Mouse (Mus musculus) kidney, adult 2 months (tissue): ENCODE measurements around the gene Phlpp1.

Source experiments
- CTCF ChIP-seq: fragments of 200-500 bp; conservative IDR thresholded peaks from 2 replicates; pipeline ENCODE4 v1.5.1; 2011; ENCODE audit warnings: low read depth, mild to moderate bottlenecking, control low read depth, low read length, moderate library complexity, mixed read lengths; ENCODE audit not compliant: insufficient read depth, insufficient read length
- POLR2A ChIP-seq: fragments of 200-500 bp; IDR thresholded peaks from one replicate; pipeline ENCODE4 v1.6.1; 2011; ENCODE audit warnings: low read depth, low read length, control low read depth

DNA sequence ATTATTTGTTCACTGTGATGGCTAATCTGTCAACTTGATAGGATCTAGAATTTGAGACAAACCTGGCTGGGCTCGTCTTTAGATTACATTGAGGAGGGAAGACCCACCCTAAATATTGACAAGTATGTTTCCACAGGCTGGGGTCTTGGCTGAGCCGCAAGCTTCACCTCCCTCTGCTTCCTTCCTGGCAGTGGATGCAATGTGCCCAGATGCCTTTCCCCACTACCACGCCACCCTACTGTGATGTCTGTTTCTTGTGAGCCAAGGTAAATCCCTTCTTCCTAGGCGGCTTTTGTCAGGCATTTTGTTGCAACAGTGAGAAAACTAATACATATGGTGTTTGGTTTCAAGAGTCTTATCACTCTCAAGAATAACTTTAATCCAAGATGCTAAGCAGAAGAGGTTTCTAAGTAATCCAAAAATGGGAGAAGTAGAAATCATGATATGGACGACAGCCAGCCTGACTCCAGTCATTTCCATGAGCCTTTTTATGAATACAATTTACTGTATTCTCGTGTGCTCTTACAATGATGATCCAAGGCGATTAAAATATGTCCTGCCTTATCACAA lies 68.6 kb downstream of the Phlpp1 start:
- TF ChIP-seq POLR2A (no peak), CTCF (no peak)
